Mouse (Mus musculus) heart, embryonic 13.5 days (tissue): ENCODE results near the gene Bcan. TPM values are rescaled to one million over a fixed set of nuclear protein-coding genes. Genes with fewer than 3 reads are reported as not detected.

Experiments used
- ATAC-seq: fragments of 200-750 bp; cut with Nextera tagmentation; 2 replicates; pipeline ENCODE4 v1.8.0; 2017; ENCODE audit warnings: moderate TSS enrichment; ENCODE audit not compliant: insufficient number of reproducible peaks, low FRiP score, low TSS enrichment; ENCODE audit errors: extremely low read depth
- H3K27ac ChIP-seq: fragments of 300-500 bp; sonication (generic); replicated peaks from 2 replicates; pipeline ENCODE4 v1.5.1; 2015; ENCODE audit warnings: moderate library complexity, mild to moderate bottlenecking, inconsistent platforms
- H3K27me3 ChIP-seq: fragments of 300-500 bp; sonication (generic); replicated peaks from 2 replicates; pipeline ENCODE4 v1.6.1; 2015; ENCODE audit warnings: mild to moderate bottlenecking, inconsistent platforms
- H3K36me3 ChIP-seq: fragments of 300-500 bp; sonication (generic); 2 replicates; pipeline ENCODE4 v1.6.1; 2015; ENCODE audit warnings: mild to moderate bottlenecking, inconsistent platforms
- H3K4me1 ChIP-seq: fragments of 300-500 bp; sonication (generic); 2 replicates; pipeline ENCODE4 v1.6.1; 2015; ENCODE audit warnings: inconsistent platforms
- H3K4me2 ChIP-seq: fragments of 300-500 bp; sonication (generic); 2 replicates; pipeline ENCODE4 v1.6.1; 2015; ENCODE audit warnings: inconsistent platforms, mild to moderate bottlenecking, moderate library complexity
- H3K4me3 ChIP-seq: fragments of 300-500 bp; sonication (generic); 2 replicates; pipeline ENCODE4 v1.5.1; 2015; ENCODE audit warnings: moderate library complexity, mild to moderate bottlenecking, inconsistent platforms
- H3K9ac ChIP-seq: fragments of 300-500 bp; sonication (generic); 2 replicates; pipeline ENCODE4 v1.6.1; 2015; ENCODE audit warnings: inconsistent platforms, mild to moderate bottlenecking, moderate library complexity
- H3K9me3 ChIP-seq: fragments of 300-500 bp; sonication (generic); 2 replicates; pipeline ENCODE4 v1.6.1; 2016; ENCODE audit warnings: inconsistent platforms
- WGBS: fragments of 180-500 bp; shearing (Covaris S2); methylation state at CpG from one replicate; pipeline ENCODE4 v1.1.7; 2015; ENCODE audit warnings: mixed read lengths; 5-methylcytosine and 5-hydroxymethylcytosine counted together
- polyA plus RNA-seq: library from polyadenylated mRNA; unstranded; fragments of >200 nt; fragmentation: Nextera tagmentation; extraction: Ambion mirVana; gene quantifications from 2 replicates; pipeline ENCODE4 v1.2.1, GENCODE M21; 2015

The Bcan gene
- polyA plus RNA-seq, 1 experiment from 2014 or later, result 0.07 TPM

- no peak overlapping the region for H3K27ac ChIP-seq
- peaks cover 72% of the 10 kb centered on the region for H3K36me3 ChIP-seq
- H3K4me2 ChIP-seq, result no peak overlapping the region
- H3K9me3 ChIP-seq, result no peaks in the 10 kb centered on the region
- H3K9ac ChIP-seq, result no peak overlapping the region
- peaks cover 26% of the 10 kb centered on the region for H3K4me1 ChIP-seq
- no peak overlapping the region for H3K4me3 ChIP-seq
- no peak for ATAC-seq
- WGBS, result 68% methylated on average over 5 of the region's 5 CpGs
- peaks cover 8% of the 10 kb centered on the region for H3K27me3 ChIP-seq
Measured at GRCm38 (mm10) chr3:87940611-87941010, 59.4 kb downstream of the Bcan start.

Other genes starting within 250 kb of the Bcan start
- gene Ntrk1, start 205.1 kb downstream of the Bcan start, polyA plus RNA-seq, result 0.66 and 1.5 TPM in 2 replicates
- gene Insrr, start 203.3 kb downstream of the Bcan start, polyA plus RNA-seq, result 0.06 and 0.08 TPM in 2 replicates
- 17.1 and 18.1 TPM in 2 replicates for gene Pear1, start 175.9 kb downstream of the Bcan start, polyA plus RNA-seq
- 0.04 and 0.17 TPM in 2 replicates for gene Sh2d2a, start 153.5 kb downstream of the Bcan start, polyA plus RNA-seq
- gene Prcc, start 114.6 kb downstream of the Bcan start, polyA plus RNA-seq, result 9.7 and 11.7 TPM in 2 replicates
- gene Hdgf, start 93.9 kb downstream of the Bcan start, polyA plus RNA-seq, result 127 and 141 TPM in 2 replicates
- gene Mrpl24, start 80.7 kb downstream of the Bcan start, polyA plus RNA-seq, result 55.0 and 57.2 TPM in 2 replicates
- gene Isg20l2, start 69.9 kb downstream of the Bcan start, polyA plus RNA-seq, result 28.9 and 30.1 TPM in 2 replicates
- 13.4 and 16.0 TPM in 2 replicates for gene Rrnad1, start 69.5 kb downstream of the Bcan start, polyA plus RNA-seq
- 6.2 and 8.4 TPM in 2 replicates for gene Crabp2, start 51.6 kb downstream of the Bcan start, polyA plus RNA-seq
- 18.7 and 18.9 TPM in 2 replicates for gene Nes, start 29.2 kb downstream of the Bcan start, polyA plus RNA-seq
- not detected in 2 replicates for gene Hapln2, start 27.4 kb upstream of the Bcan start, polyA plus RNA-seq
- gene Gpatch4, start 42.9 kb upstream of the Bcan start, polyA plus RNA-seq, result 18.7 and 20.9 TPM in 2 replicates
- gene Naxe, start 58.3 kb upstream of the Bcan start, polyA plus RNA-seq, result 144 and 156 TPM in 2 replicates
- gene Ttc24, start 78.1 kb upstream of the Bcan start, polyA plus RNA-seq, result not detected in 2 replicates
- gene Iqgap3, start 81.7 kb upstream of the Bcan start, polyA plus RNA-seq, result 22.7 and 24.2 TPM in 2 replicates
- gene Mef2d, start 142.1 kb upstream of the Bcan start, polyA plus RNA-seq, result 35.5 and 37.1 TPM in 2 replicates